Mouse (Mus musculus) neural tube, embryonic 12.5 days (tissue): ENCODE measurements at regions not wholly inside any gene's neighbourhood (a gene's known extent, or its start where the extent isn't known, plus 50 kb on each side); places are given as distances from the start of the nearest gene placed in this dataset.

Experiments
- ATAC-seq: fragments of 200-750 bp; cut with Nextera tagmentation; 2 replicates; pipeline ENCODE4 v1.8.0; 2017; ENCODE audit warnings: low read depth, mild to moderate bottlenecking, moderate TSS enrichment, moderate library complexity; ENCODE audit not compliant: low FRiP score
- H3K27ac ChIP-seq: fragments of 300-500 bp; sonication (generic); 2 replicates; pipeline ENCODE4 v1.5.1; 2016
- H3K27me3 ChIP-seq: fragments of 300-500 bp; sonication (generic); replicated peaks from 2 replicates; pipeline ENCODE4 v1.6.1; 2016; ENCODE audit warnings: mild to moderate bottlenecking
- H3K36me3 ChIP-seq: fragments of 300-500 bp; sonication (generic); 2 replicates; pipeline ENCODE4 v1.6.1; 2016; ENCODE audit warnings: mild to moderate bottlenecking
- H3K4me1 ChIP-seq: fragments of 300-500 bp; sonication (generic); 2 replicates; pipeline ENCODE4 v1.6.1; 2016
- H3K4me2 ChIP-seq: fragments of 300-500 bp; sonication (generic); replicated peaks from 2 replicates; pipeline ENCODE4 v1.6.1; 2016; ENCODE audit warnings: mild to moderate bottlenecking
- H3K4me3 ChIP-seq: fragments of 300-500 bp; sonication (generic); 2 replicates; pipeline ENCODE4 v1.5.1; 2016
- H3K9ac ChIP-seq: fragments of 300-500 bp; sonication (generic); 2 replicates; pipeline ENCODE4 v1.6.1; 2016; ENCODE audit warnings: mild to moderate bottlenecking
- H3K9me3 ChIP-seq: fragments of 300-500 bp; sonication (generic); 2 replicates; pipeline ENCODE4 v1.6.1; 2016; ENCODE audit warnings: mild to moderate bottlenecking
- WGBS: fragments of 180-500 bp; shearing (Covaris S2); methylation state at CpG from one replicate; pipeline ENCODE4 v1.1.7; 2016; 5-methylcytosine and 5-hydroxymethylcytosine counted together

DNA sequence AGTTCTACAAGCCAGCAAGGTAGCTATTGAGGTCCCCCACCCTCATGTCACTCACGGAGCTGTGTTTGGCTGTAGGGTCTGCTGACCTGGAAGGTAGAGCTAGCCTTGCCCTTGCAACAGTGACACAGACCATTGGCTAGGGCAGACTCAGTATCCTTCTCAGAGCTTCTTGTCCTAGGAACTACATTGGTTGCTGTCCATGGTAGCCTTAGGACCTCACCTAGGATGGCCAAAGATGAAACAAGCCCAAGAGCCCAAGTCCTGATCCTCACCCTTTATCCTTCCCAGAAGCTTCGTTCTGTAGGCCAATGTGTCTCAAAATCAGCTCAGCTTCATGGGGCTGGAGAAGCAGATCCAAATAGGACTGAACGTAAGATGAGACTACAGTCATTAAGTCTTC lies 187.3 kb downstream of the Tmem132e start:
- Histone ChIP-seq H3K27ac (no peak overlapping the region), H3K9me3 (no peaks in the 10 kb centered on the region), H3K4me3 (no peak overlapping the region), H3K4me1 (peaks cover 11% of the 10 kb centered on the region), H3K4me2 (no peak overlapping the region), H3K27me3 (peaks cover 53% of the 10 kb centered on the region), H3K36me3 (no peaks in the 10 kb centered on the region), H3K9ac (no peak overlapping the region)
- no peak for ATAC-seq
- 51% methylated on average over 3 of the region's 3 CpGs for WGBS

DNA sequence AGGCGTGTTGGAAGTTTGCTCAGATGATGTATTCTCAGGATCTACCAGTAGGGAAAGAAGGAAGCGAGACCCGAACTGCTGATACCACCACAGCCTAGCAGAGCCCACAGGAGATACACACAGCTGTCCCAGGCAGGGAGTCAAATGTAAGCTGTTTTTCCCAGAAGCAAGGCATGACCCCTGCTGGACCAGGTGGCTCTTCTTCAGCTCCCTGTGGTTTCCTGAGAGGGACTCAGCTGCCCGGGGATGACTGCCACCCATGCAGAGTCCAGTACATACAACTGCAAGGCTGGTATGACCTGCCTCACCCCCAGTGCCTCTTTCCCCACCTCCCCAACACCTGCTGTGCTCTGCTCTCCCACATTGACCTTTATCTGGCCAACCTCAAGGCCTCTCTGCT lies 184.4 kb downstream of the Tmem132e start:
- Histone ChIP-seq H3K36me3 (no peaks in the 10 kb centered on the region), H3K4me3 (no peak overlapping the region), H3K27me3 (peaks cover 49% of the 10 kb centered on the region), H3K9ac (no peak overlapping the region), H3K27ac (no peak overlapping the region), H3K4me2 (no peak overlapping the region), H3K4me1 (peaks cover 22% of the 10 kb centered on the region), H3K9me3 (no peaks in the 10 kb centered on the region)
- no peak for ATAC-seq
- 81% methylated on average over 4 of the region's 4 CpGs for WGBS

DNA sequence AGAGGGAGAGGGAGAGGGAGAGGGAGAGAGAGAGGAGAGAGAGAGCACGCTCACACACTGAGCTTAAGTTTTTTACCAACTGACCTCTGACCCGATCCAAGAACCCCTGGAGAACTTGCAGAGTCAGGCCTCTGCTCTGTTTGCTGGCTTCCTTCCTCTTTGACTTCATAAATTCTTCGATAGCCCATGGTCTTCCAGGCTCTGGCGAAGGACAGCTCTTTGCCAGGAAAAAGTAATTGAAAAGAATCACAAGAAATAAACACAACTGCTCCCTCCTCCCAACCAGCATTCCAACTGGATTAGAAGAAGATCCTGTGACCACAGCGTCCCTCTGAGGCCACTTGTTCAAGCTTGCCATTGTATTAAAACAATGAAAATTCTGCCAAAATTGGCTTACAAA lies 182.8 kb downstream of the Tmem132e start:
- peaks cover 37% of the 10 kb centered on the region for H3K4me1 ChIP-seq
- H3K27ac ChIP-seq = no peak overlapping the region
- H3K36me3 ChIP-seq = no peaks in the 10 kb centered on the region
- H3K9ac ChIP-seq = no peak overlapping the region
- peaks cover 47% of the 10 kb centered on the region for H3K27me3 ChIP-seq
- H3K4me3 ChIP-seq = no peak overlapping the region
- no peak for ATAC-seq
- H3K9me3 ChIP-seq = no peaks in the 10 kb centered on the region
- WGBS = 25% methylated on average over 5 of the region's 5 CpGs
- no peak overlapping the region for H3K4me2 ChIP-seq

DNA sequence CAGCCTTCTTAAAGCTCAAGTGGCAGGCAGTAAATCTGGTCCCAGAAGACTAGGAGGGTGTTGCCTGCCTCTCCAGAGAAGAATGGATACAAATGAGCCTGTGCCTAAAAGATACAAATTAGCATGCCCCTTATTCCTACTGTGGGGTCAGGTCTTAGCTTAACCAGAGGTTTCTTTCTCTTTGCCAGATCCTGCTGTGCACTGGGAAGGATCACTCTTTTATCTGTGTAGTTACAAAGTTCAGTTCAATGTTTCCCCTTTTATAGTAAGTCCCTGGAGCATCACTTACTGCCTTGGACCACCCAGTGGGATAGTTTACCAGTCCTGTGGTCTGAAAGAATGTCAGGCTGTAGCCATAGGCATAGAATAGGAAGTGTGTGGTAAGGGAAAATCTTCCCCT lies 181.1 kb downstream of the Tmem132e start:
- peaks cover 46% of the 10 kb centered on the region for H3K4me1 ChIP-seq
- H3K9me3 ChIP-seq = no peaks in the 10 kb centered on the region
- no peak overlapping the region for H3K4me3 ChIP-seq
- H3K4me2 ChIP-seq = no peak overlapping the region
- H3K9ac ChIP-seq = no peak overlapping the region
- peaks cover 56% of the 10 kb centered on the region for H3K27me3 ChIP-seq
- H3K27ac ChIP-seq = no peak overlapping the region
- no peaks in the 10 kb centered on the region for H3K36me3 ChIP-seq
- no peak for ATAC-seq

DNA sequence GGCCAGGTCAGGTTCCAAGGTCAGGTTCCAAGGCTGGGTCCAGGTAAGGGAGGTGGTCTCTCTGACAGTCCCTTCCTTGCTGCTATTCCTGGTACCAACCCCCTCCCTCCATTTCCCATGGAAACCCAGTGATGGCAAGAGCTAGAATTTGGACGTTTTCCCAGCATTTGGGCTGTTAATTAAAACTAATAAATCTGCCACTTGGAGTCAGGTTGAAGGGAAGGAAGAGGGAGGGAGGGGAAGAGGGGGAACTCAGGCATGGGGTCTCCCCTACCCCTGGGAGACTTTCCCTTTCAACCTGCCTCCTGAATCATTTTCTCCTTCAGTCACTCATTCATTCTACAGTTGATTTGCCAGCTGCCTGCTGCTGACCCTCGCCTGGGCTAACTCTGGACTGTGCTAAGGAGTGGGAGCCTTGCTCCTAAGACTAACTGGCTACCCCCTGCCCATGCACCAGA lies 179.5 kb downstream of the Tmem132e start:
- Histone ChIP-seq H3K4me2 (no peak overlapping the region), H3K4me3 (no peak overlapping the region), H3K27ac (no peak overlapping the region), H3K4me1 (peaks cover 53% of the 10 kb centered on the region), H3K36me3 (no peaks in the 10 kb centered on the region), H3K9me3 (no peaks in the 10 kb centered on the region), H3K9ac (no peak overlapping the region), H3K27me3 (peaks cover 56% of the 10 kb centered on the region)
- peak; percentile 51 for ATAC-seq
- WGBS = 10% methylated on average over 2 of the region's 2 CpGs

DNA sequence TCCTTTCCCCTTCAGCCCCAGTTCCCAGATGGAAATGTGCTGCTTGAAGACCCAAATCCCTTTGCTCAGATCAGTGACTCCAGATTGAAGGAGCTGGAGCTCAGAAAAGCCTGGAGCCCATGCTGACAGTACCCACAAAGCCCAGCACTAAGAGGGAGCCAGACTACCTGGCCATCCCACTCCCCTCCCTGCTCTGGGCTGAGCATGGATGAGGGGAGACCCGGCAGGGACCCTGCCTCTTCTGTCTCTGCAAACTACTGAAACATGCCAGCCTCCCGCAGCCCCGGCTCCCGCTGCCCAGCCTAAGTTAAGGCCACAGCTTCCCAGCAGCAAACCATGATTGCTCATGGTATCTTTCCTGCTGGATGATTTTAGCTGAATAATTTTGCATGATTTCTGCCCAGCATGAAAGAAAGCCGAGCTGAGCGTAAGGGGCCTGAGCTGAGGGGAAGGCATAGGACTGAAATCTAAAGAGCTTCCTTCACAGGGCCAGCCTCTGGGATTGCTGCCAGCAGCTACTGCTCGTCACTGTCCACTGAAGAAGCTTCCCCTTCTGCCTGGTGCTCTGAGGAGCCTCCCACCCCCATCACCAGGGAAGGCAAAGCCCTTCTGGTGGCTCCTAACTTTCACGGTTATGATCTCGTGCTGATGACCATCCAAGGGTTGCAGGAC lies 178.4 kb downstream of the Tmem132e start:
- no peak overlapping the region for H3K4me3 ChIP-seq
- peaks cover 51% of the 10 kb centered on the region for H3K27me3 ChIP-seq
- H3K27ac ChIP-seq = no peak overlapping the region
- H3K9ac ChIP-seq = no peak overlapping the region
- H3K4me1 ChIP-seq = peaks cover 53% of the 10 kb centered on the region
- no peaks in the 10 kb centered on the region for H3K9me3 ChIP-seq
- WGBS = 71% methylated on average over 9 of the region's 9 CpGs
- no peak overlapping the region for H3K4me2 ChIP-seq
- no peaks in the 10 kb centered on the region for H3K36me3 ChIP-seq
- no peak for ATAC-seq

DNA sequence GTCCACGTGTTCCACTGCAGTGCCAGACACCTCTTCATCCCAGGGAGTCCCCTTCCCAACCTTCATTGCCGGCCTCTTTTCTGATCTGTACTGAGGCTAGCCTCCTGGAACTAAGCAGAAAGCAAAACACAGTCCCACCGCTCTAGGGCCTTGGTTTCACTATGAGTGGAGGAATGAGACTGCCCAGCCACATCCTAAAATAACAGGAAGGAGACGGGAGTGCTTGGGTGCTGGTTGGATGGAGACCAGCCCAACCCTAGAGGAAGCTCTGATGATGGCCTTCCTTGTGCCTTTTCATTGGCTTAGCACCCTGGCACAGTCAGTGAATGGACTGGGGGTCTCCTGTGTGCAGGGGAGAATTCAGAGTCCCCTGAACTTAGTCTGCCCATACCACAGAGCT lies 177.4 kb downstream of the Tmem132e start:
- no peak for ATAC-seq
- WGBS = 67% methylated on average over 4 of the region's 4 CpGs

DNA sequence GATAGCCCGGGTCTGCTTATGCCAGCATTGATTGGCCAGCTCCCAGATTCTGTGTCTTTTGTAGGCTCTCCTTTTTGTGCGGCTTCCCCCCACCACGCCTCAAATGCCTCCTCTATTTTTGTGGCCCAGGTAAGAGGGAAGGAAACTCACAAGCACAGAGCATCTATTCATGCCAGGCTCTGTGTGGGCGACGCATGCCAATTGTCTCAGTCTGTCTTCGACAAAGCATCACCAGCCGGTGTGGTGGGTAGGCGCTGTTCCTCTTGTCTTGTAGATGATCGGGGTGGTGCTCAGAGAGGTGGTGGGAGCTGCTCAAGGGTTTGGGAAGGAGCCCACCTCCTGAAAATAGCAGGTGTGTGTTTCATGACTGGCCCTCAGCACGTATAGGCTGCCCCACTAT lies 175.5 kb downstream of the Tmem132e start:
- Histone ChIP-seq H3K4me2 (no peak overlapping the region), H3K9me3 (no peaks in the 10 kb centered on the region), H3K9ac (no peak overlapping the region), H3K27ac (no peak overlapping the region), H3K4me3 (no peak overlapping the region), H3K36me3 (no peaks in the 10 kb centered on the region), H3K4me1 (peaks cover 42% of the 10 kb centered on the region), H3K27me3 (peaks cover 43% of the 10 kb centered on the region)
- 73% methylated on average over 10 of the region's 10 CpGs for WGBS
- ATAC-seq = no peak

More for the DNA sequence above, 177.4 kb downstream of the Tmem132e start:
- no peaks in the 10 kb centered on the region for H3K36me3 ChIP-seq
- peaks cover 51% of the 10 kb centered on the region for H3K27me3 ChIP-seq
- H3K9ac ChIP-seq = no peak overlapping the region
- H3K4me2 ChIP-seq = no peak overlapping the region
- no peaks in the 10 kb centered on the region for H3K9me3 ChIP-seq
- no peak overlapping the region for H3K4me3 ChIP-seq
- H3K27ac ChIP-seq = no peak overlapping the region
- H3K4me1 ChIP-seq = peaks cover 53% of the 10 kb centered on the region

DNA sequence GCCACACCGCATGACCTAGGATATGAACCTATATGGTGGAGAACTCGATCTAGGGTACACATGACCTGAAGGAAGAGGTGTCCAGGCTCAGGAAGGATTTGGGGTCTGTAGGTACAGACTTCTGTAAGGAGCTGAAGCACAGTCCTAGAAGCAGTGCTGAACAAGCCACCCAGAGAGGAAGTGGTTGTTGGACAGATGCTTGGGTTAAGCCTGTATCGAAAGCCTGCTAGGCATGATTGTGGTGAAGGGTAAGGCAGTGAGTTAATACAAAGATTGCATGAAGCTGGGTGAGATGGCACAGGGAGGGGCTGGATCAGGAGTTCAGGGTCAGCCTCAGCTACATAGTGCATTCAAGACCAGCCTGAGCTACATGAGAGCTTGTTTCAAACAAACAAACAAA lies 153.3 kb downstream of the Tmem132e start:
- Histone ChIP-seq H3K27me3 (no peaks in the 10 kb centered on the region; the same call in 1 of the 2 replicates), H3K4me3 (no peak overlapping the region), H3K9me3 (no peaks in the 10 kb centered on the region), H3K27ac (no peak overlapping the region), H3K4me1 (no peaks in the 10 kb centered on the region), H3K4me2 (no peak overlapping the region), H3K36me3 (no peaks in the 10 kb centered on the region), H3K9ac (no peak overlapping the region)
- 88% methylated on average over 3 of the region's 3 CpGs for WGBS
- no peak for ATAC-seq

DNA sequence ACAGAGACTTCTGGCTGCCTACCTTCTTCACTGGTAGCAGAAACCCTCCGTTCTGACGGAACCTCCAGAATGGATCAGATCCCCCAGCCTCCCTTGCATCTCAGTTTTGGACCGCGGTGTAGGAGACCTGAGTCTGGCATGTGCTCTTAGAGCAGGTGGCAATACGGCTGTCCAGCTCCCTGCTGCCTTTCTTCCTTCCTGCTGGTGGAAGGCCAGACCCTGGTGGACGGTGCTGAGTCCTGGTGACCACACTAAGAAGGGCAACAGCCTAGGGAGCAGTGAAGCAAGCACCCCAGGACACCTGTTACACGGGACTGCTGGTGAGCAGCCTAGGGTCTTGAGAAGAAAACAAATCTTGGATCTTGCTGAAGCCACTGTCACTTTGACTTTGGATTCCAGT lies 152.7 kb downstream of the Tmem132e start:
- Histone ChIP-seq H3K36me3 (no peaks in the 10 kb centered on the region), H3K9me3 (no peaks in the 10 kb centered on the region), H3K9ac (no peak overlapping the region), H3K4me3 (no peak overlapping the region), H3K4me1 (no peaks in the 10 kb centered on the region), H3K27me3 (no peaks in the 10 kb centered on the region; the same call in 1 of the 2 replicates), H3K4me2 (no peak overlapping the region), H3K27ac (no peak overlapping the region)
- no peak for ATAC-seq
- WGBS = 88% methylated on average over 7 of the region's 7 CpGs

DNA sequence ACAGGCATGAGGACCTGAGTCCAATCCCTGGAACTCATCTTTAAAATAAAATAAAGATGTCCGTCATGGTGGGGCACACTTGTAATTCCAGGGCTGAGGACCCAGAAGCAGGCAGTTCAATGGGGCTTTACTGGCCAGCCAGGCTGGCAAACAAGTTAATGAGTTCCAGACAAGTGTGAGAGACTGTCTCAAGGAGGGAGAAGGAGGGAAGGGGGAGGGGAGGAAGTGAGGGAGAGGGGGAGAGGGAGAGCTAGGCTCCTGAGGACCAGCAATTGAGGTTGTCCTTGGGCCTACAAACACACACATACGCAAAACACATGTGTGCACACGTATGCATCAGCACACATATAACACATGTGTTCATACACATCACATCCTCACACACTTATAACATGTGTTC lies 149.2 kb downstream of the Tmem132e start:
- Histone ChIP-seq H3K27me3 (no peaks in the 10 kb centered on the region; the same call in 1 of the 2 replicates), H3K9me3 (no peaks in the 10 kb centered on the region), H3K9ac (no peak overlapping the region), H3K27ac (no peak overlapping the region), H3K4me1 (no peaks in the 10 kb centered on the region), H3K4me2 (no peak overlapping the region), H3K4me3 (no peak overlapping the region), H3K36me3 (no peaks in the 10 kb centered on the region)
- no peak for ATAC-seq
- WGBS = 84% methylated on average over 3 of the region's 3 CpGs

DNA sequence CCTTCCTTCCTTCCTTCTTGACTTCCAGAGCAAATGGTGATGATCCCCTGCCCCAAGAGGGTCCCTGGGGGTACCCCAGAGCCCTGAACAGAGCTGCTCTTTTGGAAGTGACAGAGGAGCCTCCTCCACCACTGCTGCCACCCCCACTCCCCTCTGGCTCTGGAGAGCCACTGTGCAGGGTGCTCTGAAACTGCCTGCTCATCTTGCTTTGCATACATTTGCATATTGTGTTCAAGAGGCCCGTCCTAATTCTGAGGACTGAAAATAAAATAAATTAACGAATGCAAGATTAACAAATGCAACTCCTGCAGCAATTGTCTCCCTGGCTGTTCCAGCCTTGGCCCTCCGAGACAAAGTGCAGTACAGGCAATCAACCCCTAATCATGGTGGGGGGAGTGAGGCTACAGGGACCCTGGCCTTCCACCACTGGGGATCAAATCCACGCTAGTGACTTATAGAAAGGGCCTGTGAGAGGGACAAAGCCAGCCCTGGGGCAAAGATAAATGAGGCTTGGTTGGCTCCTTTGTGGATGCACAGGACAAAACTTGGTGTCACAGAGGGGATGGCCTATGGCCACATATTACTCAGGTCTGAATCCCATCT lies 134.6 kb downstream of the Tmem132e start:
- peaks cover 34% of the 10 kb centered on the region for H3K4me1 ChIP-seq
- no peak overlapping the region for H3K9ac ChIP-seq
- no peaks in the 10 kb centered on the region for H3K27me3 ChIP-seq
- H3K9me3 ChIP-seq = no peaks in the 10 kb centered on the region
- 25% methylated on average over 4 of the region's 4 CpGs for WGBS
- H3K4me3 ChIP-seq = no peak overlapping the region
- H3K36me3 ChIP-seq = no peaks in the 10 kb centered on the region
- no peak overlapping the region for H3K4me2 ChIP-seq
- H3K27ac ChIP-seq = no peak overlapping the region
- ATAC-seq = no peak

DNA sequence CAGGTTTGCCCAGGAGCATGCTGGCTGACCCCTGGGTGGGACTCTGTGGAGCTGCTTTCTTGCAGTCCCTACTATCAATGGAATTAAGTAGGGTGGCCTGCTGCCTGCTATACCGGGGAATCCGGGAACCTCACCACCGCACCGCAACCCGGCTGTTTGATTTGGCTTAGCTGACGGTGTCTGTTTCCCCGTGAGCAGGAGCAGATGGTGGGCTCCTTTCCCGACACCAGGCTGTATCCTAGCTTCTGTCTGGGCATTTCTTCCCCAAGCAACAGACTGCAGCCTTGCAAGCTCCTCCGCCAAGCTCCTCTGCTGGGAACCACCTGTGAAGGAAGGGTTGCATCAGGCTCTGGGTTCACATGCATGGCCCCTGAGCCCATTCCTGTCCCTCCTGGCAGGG lies 132.7 kb downstream of the Tmem132e start:
- Histone ChIP-seq H3K4me3 (no peak overlapping the region), H3K27me3 (no peaks in the 10 kb centered on the region; the same call in 1 of the 2 replicates), H3K9ac (no peak overlapping the region), H3K36me3 (no peaks in the 10 kb centered on the region), H3K9me3 (no peaks in the 10 kb centered on the region), H3K4me2 (no peak overlapping the region), H3K27ac (no peak overlapping the region), H3K4me1 (peaks cover 35% of the 10 kb centered on the region)
- WGBS = 62% methylated on average over 9 of the region's 9 CpGs
- ATAC-seq = no peak
